In the genomic region with DNA sequence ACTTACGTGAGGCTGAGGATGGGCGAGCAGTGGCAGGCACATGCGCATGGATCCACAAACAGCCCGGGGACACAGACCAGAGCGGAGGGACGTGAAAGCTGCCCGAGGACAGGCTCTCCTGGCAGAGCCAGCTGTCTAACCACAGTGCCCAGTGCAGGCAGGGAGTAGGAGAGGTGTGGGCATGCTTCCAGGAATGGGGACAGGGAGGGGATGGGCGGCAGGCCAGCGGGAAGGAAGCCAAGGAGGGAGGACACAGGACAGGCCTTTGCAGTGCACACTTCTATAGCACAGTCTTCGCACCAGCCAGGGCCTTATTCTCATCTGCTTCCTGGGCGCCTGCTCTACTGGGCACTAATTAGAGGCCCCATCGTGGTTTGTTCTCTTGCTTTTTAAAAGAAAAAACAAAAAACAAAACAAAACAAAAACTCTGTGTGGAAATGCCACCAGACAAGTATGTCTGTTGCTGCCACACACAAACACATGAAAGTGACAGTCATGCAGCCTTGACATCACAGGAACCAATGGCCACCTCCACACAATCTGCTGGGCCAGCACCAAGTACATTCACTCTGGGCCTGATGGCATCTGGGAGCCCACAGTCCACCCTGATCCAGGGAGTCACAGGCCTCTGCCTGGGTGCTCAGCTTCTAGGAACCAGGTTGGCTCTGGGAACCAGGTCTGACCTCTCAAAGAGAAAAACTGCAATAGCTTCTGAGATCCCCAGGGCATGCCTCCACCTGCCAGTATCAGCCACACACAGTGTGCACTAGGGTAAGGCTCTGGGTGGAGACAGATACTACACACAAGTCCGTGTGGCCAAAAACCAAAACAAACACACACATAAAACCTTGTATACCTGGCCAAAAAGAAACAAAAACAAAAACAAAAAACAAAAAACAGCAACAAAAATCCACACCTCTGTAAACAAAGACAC, we compare ENCODE assay signal across 9 mouse cellular contexts. TPM values are rescaled to one million over a fixed set of nuclear protein-coding genes. Genes with fewer than 3 reads are reported as not detected.
DNase-seq lines count a peak whose midpoint lies in the region; ATAC-seq and TF ChIP-seq lines count a peak whose summit lies in the region.
"Had no signal": no experiment of that assay in that cellular context is flagged by ENCODE, and none has a peak within 500 bp of the region (broad histone marks: within the 10 kb centered on the region; RNA-seq: fewer than 3 reads in every experiment).

No protein-coding gene starts in this region.

- H3K9ac ChIP-seq in kidney, embryonic 14.5 days (ENCODE audit: low read depth, low read length) = no peak overlapping the region
- H3K9ac ChIP-seq: embryonic facial prominence, embryonic 15.5 days had no signal

- no peak for TF ChIP-seq CTCF in kidney, adult 2 months (conservative IDR thresholded peaks at IDR 0.05; ENCODE audit: insufficient read depth, insufficient read length, low read depth, low read length)

- no peak for TF ChIP-seq POLR2A in kidney, adult 2 months (IDR thresholded peaks at IDR 0.05; ENCODE audit: low read depth, low read length)

- ATAC-seq in kidney, embryonic 14.5 days (ENCODE audit: low FRiP score, low TSS enrichment) = no peak

- no peak overlapping the region for H3K4me2 ChIP-seq in kidney, embryonic 14.5 days (replicated peaks; ENCODE audit: low read depth, low read length)
- H3K4me2 ChIP-seq: embryonic facial prominence, embryonic 15.5 days had no signal

- H3K27ac ChIP-seq in kidney, adult 2 months (ENCODE audit: insufficient read depth, low read depth, low read length) = no peak overlapping the region
- H3K27ac ChIP-seq in kidney, embryonic 14.5 days (ENCODE audit: low read depth, low read length) = no peak overlapping the region
- H3K27ac ChIP-seq: embryonic facial prominence, embryonic 15.5 days had no signal

- no peaks in the 10 kb centered on the region for H3K4me1 ChIP-seq in kidney, adult 2 months (ENCODE audit: control insufficient read depth, insufficient read depth, low read length)
- H3K4me1 ChIP-seq in kidney, embryonic 14.5 days (ENCODE audit: control insufficient read depth, insufficient read depth, low read length) = no peaks in the 10 kb centered on the region
- H3K4me1 ChIP-seq: embryonic facial prominence, embryonic 15.5 days had no signal

- peaks cover 2% of the 10 kb centered on the region for H3K36me3 ChIP-seq in kidney, adult 2 months (ENCODE audit: control insufficient read depth, insufficient read depth, low read length)
- H3K36me3 ChIP-seq in kidney, embryonic 14.5 days (ENCODE audit: control insufficient read depth, insufficient read depth, low read length) = peaks cover 94% of the 10 kb centered on the region

- H3K4me3 ChIP-seq in kidney, adult 2 months (ENCODE audit: insufficient read depth, low read depth, low read length) = no peak overlapping the region
- no peak overlapping the region for H3K4me3 ChIP-seq in kidney, embryonic 14.5 days (ENCODE audit: low read length)
- H3K4me3 ChIP-seq: embryonic facial prominence, embryonic 15.5 days had no signal

- no peaks in the 10 kb centered on the region for H3K9me3 ChIP-seq in kidney, embryonic 14.5 days (ENCODE audit: control insufficient read depth, low read length)
- H3K9me3 ChIP-seq: embryonic facial prominence, embryonic 15.5 days had no signal

- 67% methylated on average over 13 of the region's 13 CpGs for WGBS in kidney, adult 2 months
- 95% methylated on average over 13 of the region's 13 CpGs for WGBS in kidney, embryonic 14.5 days

- DNase-seq in kidney, adult 2 months = peak; percentile 92
- DNase-seq in cerebellum, adult 18-20 months = peak; percentile 69 to 77
- DNase-seq in gastrocnemius, postnatal 25 days = peak; percentile 67
- DNase-seq in kidney, postnatal 4 days = peak; percentile 48 to 64
- DNase-seq in lung, postnatal 10 days = peak; percentile 85
- DNase-seq in testis, postnatal 10 days (ENCODE audit: low spot score) = peak; percentile 96
- no peak for DNase-seq in embryo, embryonic 10.5 days (ENCODE audit: low spot score)

- H3K27me3 ChIP-seq in kidney, adult 2 months (replicated peaks; ENCODE audit: control insufficient read depth, insufficient read depth, low read length) = no peaks in the 10 kb centered on the region
- H3K27me3 ChIP-seq in kidney, embryonic 14.5 days (ENCODE audit: control insufficient read depth, insufficient read depth, low read length) = no peaks in the 10 kb centered on the region
- H3K27me3 ChIP-seq: embryonic facial prominence, embryonic 15.5 days had no signal

RNA-seq across cellular contexts. Expression of a gene that starts 20.9 kb away (rescaled TPM):
- 85.8 and 91.3 TPM in 2 replicates for polyA plus RNA-seq in kidney, adult 2 months (2012; rRNA removed)
- polyA plus RNA-seq in kidney, embryonic 14.5 days (2014; fragmentation: Nextera tagmentation; extraction: Ambion mirVana) = 85.1 and 177 TPM in 2 replicates
- 10 to 100 TPM; 18.7 to 22.1 TPM for total RNA-seq in gastrocnemius, postnatal 25 days (2021)
